Mouse (Mus musculus): ENCODE measurements at regions not wholly inside any gene's neighbourhood (a gene's known extent, or its start where the extent isn't known, plus 50 kb on each side); places are given as distances from the start of the nearest gene placed in this dataset.

GRCm38 (mm10) chr15:59168660-59169170, 279.6 kb downstream of the Gm49356 start:
- no peak for ATAC-seq

GRCm38 (mm10) chr15:59169237-59169797, 280.2 kb downstream of the Gm49356 start:
- Histone ChIP-seq H3K4me2 (ENCODE audit: low read depth, low read length) (no peak overlapping the region), H3K9ac (replicated peaks) (no peak overlapping the region), H3K36me3 (replicated peaks; ENCODE audit: insufficient read depth, low read length) (no peaks in the 10 kb centered on the region), H3K27ac (ENCODE audit: low read depth) (no peak overlapping the region), H3K4me1 (ENCODE audit: insufficient read depth) (no peaks in the 10 kb centered on the region), H3K27me3 (ENCODE audit: insufficient read depth, low read length) (no peaks in the 10 kb centered on the region), H3K4me3 (ENCODE audit: low read depth, low read length) (no peak overlapping the region), H3K9me3 (ENCODE audit: low read length) (0 out of 2 replicates have a peak, but pooled peaks cover 2% of the 10 kb centered on the region)
- TF ChIP-seq EP300 (IDR thresholded peaks at IDR 0.05; ENCODE audit: low read depth) (no peak), CTCF (IDR thresholded peaks at IDR 0.05; ENCODE audit: low read depth) (no peak)
- no peak for DNase-seq
- ATAC-seq, result no peak
- whole genome bisulfite sequencing (ENCODE audit: insufficient replicate concordance), result 80% methylated on average over 12 of the region's 12 CpGs

More at GRCm38 (mm10) chr15:59168660-59169170, 279.6 kb downstream of the Gm49356 start:
- TF ChIP-seq CTCF (IDR thresholded peaks at IDR 0.05; ENCODE audit: low read depth), result no peak
- H3K9ac ChIP-seq (replicated peaks), result no peak overlapping the region
- H3K9me3 ChIP-seq (ENCODE audit: low read length), result 0 out of 2 replicates have a peak, but pooled peaks cover 2% of the 10 kb centered on the region
- WGBS (ENCODE audit: insufficient replicate concordance), result 88% methylated on average over 4 of the region's 4 CpGs
- H3K27ac ChIP-seq (ENCODE audit: low read depth), result no peak overlapping the region
- no peak for DNase-seq
- no peaks in the 10 kb centered on the region for H3K36me3 ChIP-seq (replicated peaks; ENCODE audit: insufficient read depth, low read length)
- H3K4me2 ChIP-seq (ENCODE audit: low read depth, low read length), result no peak overlapping the region
- no peak overlapping the region for H3K4me3 ChIP-seq (ENCODE audit: low read depth, low read length)
- no peaks in the 10 kb centered on the region for H3K27me3 ChIP-seq (ENCODE audit: insufficient read depth, low read length)
- no peaks in the 10 kb centered on the region for H3K4me1 ChIP-seq (ENCODE audit: insufficient read depth)

- Histone ChIP-seq H3K4me1 (ENCODE audit: insufficient read depth) (no peaks in the 10 kb centered on the region), H3K4me3 (ENCODE audit: low read depth, low read length) (no peak overlapping the region), H3K4me2 (ENCODE audit: low read depth, low read length) (no peak overlapping the region), H3K9me3 (ENCODE audit: low read length) (0 out of 2 replicates have a peak, but pooled peaks cover 2% of the 10 kb centered on the region), H3K27me3 (ENCODE audit: insufficient read depth, low read length) (no peaks in the 10 kb centered on the region), H3K9ac (replicated peaks) (no peak overlapping the region), H3K27ac (ENCODE audit: low read depth) (no peak overlapping the region), H3K36me3 (replicated peaks; ENCODE audit: insufficient read depth, low read length) (no peaks in the 10 kb centered on the region)
- ATAC-seq, result no peak
- DNase-seq, result no peak
- TF ChIP-seq CTCF (IDR thresholded peaks at IDR 0.05; ENCODE audit: low read depth) (no peak), EP300 (IDR thresholded peaks at IDR 0.05; ENCODE audit: low read depth) (no peak)
- 82% methylated on average over 3 of the region's 3 CpGs for WGBS (ENCODE audit: insufficient replicate concordance)
Observed at GRCm38 (mm10) chr15:59169831-59170230, 280.7 kb downstream of the Gm49356 start.

- Histone ChIP-seq H3K4me2 (ENCODE audit: low read depth, low read length) (no peak overlapping the region), H3K9ac (replicated peaks) (no peak overlapping the region), H3K36me3 (replicated peaks; ENCODE audit: insufficient read depth, low read length) (no peaks in the 10 kb centered on the region), H3K27me3 (ENCODE audit: insufficient read depth, low read length) (no peaks in the 10 kb centered on the region), H3K9me3 (ENCODE audit: low read length) (0 out of 2 replicates have a peak, but pooled peaks cover 2% of the 10 kb centered on the region), H3K27ac (ENCODE audit: low read depth) (no peak overlapping the region), H3K4me3 (ENCODE audit: low read depth, low read length) (no peak overlapping the region), H3K4me1 (ENCODE audit: insufficient read depth) (no peaks in the 10 kb centered on the region)
- no peak for TF ChIP-seq EP300 (IDR thresholded peaks at IDR 0.05; ENCODE audit: low read depth)
- no peak for TF ChIP-seq CTCF (IDR thresholded peaks at IDR 0.05; ENCODE audit: low read depth)
- WGBS (ENCODE audit: insufficient replicate concordance), result 38% methylated on average over 6 of the region's 6 CpGs
- no peak for ATAC-seq
- no peak for DNase-seq
Observed at GRCm38 (mm10) chr15:59171120-59171519, 282.0 kb downstream of the Gm49356 start.

- no peaks in the 10 kb centered on the region for H3K9me3 ChIP-seq (ENCODE audit: low read length)
- DNase-seq (no peak), ATAC-seq (no peak)
- no peak overlapping the region for H3K27ac ChIP-seq (ENCODE audit: low read depth)
- TF ChIP-seq EP300 (IDR thresholded peaks at IDR 0.05; ENCODE audit: low read depth), result no peak
- TF ChIP-seq CTCF (IDR thresholded peaks at IDR 0.05; ENCODE audit: low read depth), result no peak
- no peaks in the 10 kb centered on the region for H3K27me3 ChIP-seq (ENCODE audit: insufficient read depth, low read length)
- 81% methylated on average over 21 of the region's 21 CpGs for WGBS (ENCODE audit: insufficient replicate concordance)
- no peaks in the 10 kb centered on the region for H3K36me3 ChIP-seq (replicated peaks; ENCODE audit: insufficient read depth, low read length)
- no peak overlapping the region for H3K4me2 ChIP-seq (ENCODE audit: low read depth, low read length)
- no peak overlapping the region for H3K4me3 ChIP-seq (ENCODE audit: low read depth, low read length)
- no peak overlapping the region for H3K9ac ChIP-seq (replicated peaks)
- no peaks in the 10 kb centered on the region for H3K4me1 ChIP-seq (ENCODE audit: insufficient read depth)
Observed at GRCm38 (mm10) chr15:59173452-59174245, 284.6 kb downstream of the Gm49356 start.

- no peak for TF ChIP-seq EP300 (IDR thresholded peaks at IDR 0.05; ENCODE audit: low read depth)
- H3K4me3 ChIP-seq (ENCODE audit: low read depth, low read length), result no peak overlapping the region
- DNase-seq (no peak), ATAC-seq (no peak)
- H3K4me1 ChIP-seq (ENCODE audit: insufficient read depth), result no peaks in the 10 kb centered on the region
- no peaks in the 10 kb centered on the region for H3K27me3 ChIP-seq (ENCODE audit: insufficient read depth, low read length)
- H3K9ac ChIP-seq (replicated peaks), result no peak overlapping the region
- no peak overlapping the region for H3K27ac ChIP-seq (ENCODE audit: low read depth)
- no peaks in the 10 kb centered on the region for H3K9me3 ChIP-seq (ENCODE audit: low read length)
- H3K4me2 ChIP-seq (ENCODE audit: low read depth, low read length), result no peak overlapping the region
- 58% methylated on average over 7 of the region's 7 CpGs for WGBS (ENCODE audit: insufficient replicate concordance)
- no peaks in the 10 kb centered on the region for H3K36me3 ChIP-seq (replicated peaks; ENCODE audit: insufficient read depth, low read length)
Observed at GRCm38 (mm10) chr15:59174246-59174751, 285.2 kb downstream of the Gm49356 start.

Measured in liver, postnatal 0 days (tissue).